Mouse (Mus musculus) embryonic stem cell, embryonic (primary cell): ENCODE results near the gene Htr1d.

Source experiments
- CTCF ChIA-PET, 4 experiments: fragments of 300-600 bp in 2 of 4; fragments of 350-600 bp in 2 of 4; sonication (Branson Sonifier 250); formaldehyde crosslinking; loops; one replicate each; lab custom pipeline; 2022; ENCODE audit warnings: inconsistent platforms in 2 of 4; lab: Charles Lee
- POLR2A ChIA-PET, 4 experiments: fragments of 300-600 bp in 2 of 4; fragments of 350-600 bp in 2 of 4; sonication (Branson Sonifier 250); formaldehyde crosslinking; loops; one replicate each; lab custom pipeline; 2022; ENCODE audit warnings: antibody characterized with exemption in 4 of 4, inconsistent platforms in 1 of 4; lab: Charles Lee

Gene Htr1d

DNA sequence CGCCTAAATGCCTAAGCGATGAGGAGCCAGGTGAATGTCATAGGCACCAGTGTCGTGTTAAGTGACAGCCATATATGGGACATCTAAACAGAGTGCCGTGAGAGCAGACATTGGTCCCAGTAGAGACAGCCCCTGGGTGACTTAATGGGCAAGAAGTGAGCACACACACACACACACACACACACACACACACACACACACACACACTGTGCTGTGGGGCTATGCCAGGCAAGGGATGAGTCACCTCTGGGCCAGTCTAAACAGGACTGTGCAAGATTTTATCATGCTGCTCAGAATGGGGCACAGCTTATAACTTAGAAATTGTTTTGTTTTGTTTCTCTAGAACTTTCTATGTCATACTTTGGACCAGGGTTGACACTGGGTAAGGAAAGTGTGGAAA lies 10.7 kb downstream of the Htr1d start:
- ChIA-PET POLR2A (interaction anchor here in 1 of 4 experiments (1.6 kb wide), 1 partner anchor 10 kb away, joined by 4 read pairs; no protein-coding TSS in a partner anchor), CTCF (interaction anchor here in 1 of 4 experiments (1.3 kb wide), 1 partner anchor 9 kb away, joined by 4 read pairs; no protein-coding TSS in a partner anchor)

DNA sequence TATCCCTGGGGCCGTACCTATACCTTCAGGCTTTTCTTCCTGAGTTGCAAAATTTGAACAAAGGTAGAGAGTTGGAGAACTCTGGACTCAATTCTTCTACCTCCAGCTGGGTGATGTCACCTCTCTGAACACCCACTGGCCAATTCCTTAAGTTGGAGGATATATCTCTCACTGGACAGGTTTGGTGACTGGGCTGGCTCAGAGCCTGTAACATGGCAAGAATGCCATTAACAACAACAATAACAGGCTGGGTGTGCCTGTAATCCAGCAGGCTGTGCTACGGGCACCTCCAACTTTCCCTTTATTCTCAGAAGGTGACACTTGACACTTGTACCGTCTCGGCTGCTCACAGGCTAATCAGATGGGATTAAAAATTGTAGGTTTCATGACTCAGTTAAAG lies 15.8 kb downstream of the Htr1d start:
- ChIA-PET CTCF (interaction anchor here in 1 of 4 experiments (0.6 kb wide), 1 partner anchor 34 kb away, joined by 7 read pairs; no protein-coding TSS in a partner anchor), POLR2A (interaction anchor here in 1 of 4 experiments (0.6 kb wide), 1 partner anchor 1145 kb away, joined by 5 read pairs; no protein-coding TSS in a partner anchor)

DNA sequence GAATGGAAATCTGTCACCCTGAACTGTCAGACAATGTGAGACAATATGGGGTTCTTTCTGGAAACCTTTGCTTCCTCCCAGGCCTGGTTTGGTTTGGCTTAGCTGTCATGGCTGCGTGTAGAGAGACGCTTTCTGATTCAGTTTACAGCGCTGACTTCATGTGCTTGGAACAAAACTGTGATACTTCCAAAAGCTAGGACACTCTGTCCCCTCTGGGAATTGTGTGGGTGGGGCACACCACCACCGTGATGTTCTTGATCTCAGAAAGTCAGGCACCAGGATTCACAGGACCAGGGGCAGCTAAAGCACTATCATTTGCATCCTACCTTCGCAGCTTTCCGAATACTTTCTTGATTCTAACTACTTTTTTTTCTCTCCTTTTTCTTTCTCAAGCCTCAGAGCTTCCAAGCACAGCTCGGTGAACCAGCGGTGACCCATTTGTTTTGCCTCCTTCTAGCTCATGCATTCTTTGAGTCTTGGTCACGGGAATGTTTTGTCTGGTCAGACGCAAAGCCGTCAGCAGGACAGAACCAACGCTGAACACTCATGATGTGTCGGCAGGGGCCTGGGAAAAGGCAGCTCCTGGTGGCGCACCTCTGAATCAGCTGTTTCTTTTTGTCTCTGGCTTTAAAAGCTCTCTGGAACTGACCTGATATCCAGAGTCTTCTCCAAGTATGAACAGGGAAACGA lies 18.2 kb downstream of the Htr1d start:
- POLR2A ChIA-PET: interaction anchor here in 3 of 4 experiments (0.5 to 1.5 kb wide), 8 partner anchors 16 to 209 kb away, joined by 3 to 5 read pairs (median 3); partner anchors contain the start of gene Luzp1 (in 1 of the 3)
- CTCF ChIA-PET: interaction anchor here in 3 of 4 experiments (0.5 to 1.2 kb wide), 6 partner anchors 11 to 181 kb away, joined by 3 to 10 read pairs (median 4); no protein-coding TSS in a partner anchor

DNA sequence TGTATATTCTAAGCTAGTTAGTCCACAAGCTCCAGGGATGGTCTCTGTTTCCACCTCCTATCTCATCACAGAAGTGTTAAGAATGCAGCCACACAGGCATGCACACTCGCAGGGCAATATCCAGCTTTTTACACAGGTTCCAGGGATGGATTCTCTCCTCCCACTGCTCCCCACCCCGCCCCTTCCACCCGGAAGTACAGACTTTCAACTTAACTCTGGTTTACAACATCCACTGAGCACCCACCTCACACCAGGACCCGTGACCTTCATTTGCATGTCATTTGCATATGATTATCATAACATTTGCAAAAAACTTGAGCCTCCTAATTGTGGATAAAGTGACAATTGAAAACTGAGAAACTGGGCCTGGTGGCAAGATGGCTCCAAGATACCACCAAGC lies 21.2 kb downstream of the Htr1d start:
- POLR2A ChIA-PET: interaction anchor here in 3 of 4 experiments (1.0 to 2.1 kb wide), 11 partner anchors 10 to 149 kb away, joined by 3 to 9 read pairs (median 4); partner anchors contain the start of gene 6030445D17Rik (in 1 of the 3)

DNA sequence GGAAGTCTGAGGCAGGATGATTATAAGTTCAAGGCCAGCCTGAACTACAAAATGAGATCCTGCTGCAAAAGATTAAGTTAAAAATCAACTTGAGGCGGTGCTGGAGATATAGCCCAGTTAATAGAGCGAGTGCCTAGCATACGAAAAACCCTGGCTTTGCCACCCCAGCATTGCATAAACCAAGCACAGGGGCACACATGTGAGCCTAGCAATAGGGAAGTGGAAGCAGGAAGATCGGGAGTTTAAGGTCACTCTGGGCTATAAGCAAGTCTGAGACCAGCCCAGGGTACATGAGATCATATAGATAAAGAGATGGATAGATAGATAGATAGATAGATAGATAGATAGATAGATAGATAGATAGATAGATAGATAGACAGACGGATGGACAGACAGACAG lies 26.5 kb downstream of the Htr1d start:
- POLR2A ChIA-PET: interaction anchor here in 2 of 4 experiments (0.6 to 2.2 kb wide), 5 partner anchors 11 to 142 kb away, joined by 3 to 15 read pairs (median 5); partner anchors contain the start of gene 6030445D17Rik (in 1 of the 2)
- CTCF ChIA-PET: interaction anchor here in 1 of 4 experiments (0.7 to 1.7 kb wide), 2 partner anchors 98 to 172 kb away, joined by 5 to 6 read pairs; no protein-coding TSS in a partner anchor

More for the DNA sequence above, 21.2 kb downstream of the Htr1d start:
- CTCF ChIA-PET: interaction anchor here in 3 of 4 experiments (0.5 to 1.7 kb wide), 3 partner anchors 20 to 639 kb away, joined by 3 to 7 read pairs (median 3); no protein-coding TSS in a partner anchor

DNA sequence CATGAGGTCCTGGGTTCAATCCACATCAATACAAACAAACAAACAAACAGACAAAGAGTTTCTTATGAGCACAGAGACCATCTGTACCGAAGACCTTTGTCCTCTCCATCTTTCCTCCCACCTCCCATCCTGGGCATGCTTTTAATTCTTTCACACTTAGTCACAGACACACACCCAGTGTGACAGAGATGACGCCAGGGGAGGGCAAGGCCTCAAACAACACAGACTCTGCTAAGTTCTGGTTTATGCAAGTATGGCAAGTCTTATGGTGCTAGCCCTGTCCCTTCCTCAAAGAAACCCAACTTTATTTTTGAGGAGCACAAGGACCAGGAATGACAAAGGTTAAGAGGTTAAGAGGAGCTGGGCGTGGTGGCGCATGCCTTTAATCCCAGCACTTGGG lies 26.9 kb downstream of the Htr1d start:
- ChIA-PET CTCF (interaction anchor here in 1 of 4 experiments (1.1 to 2.1 kb wide), 3 partner anchors 20 to 171 kb away, joined by 3 to 8 read pairs (median 6); no protein-coding TSS in a partner anchor), POLR2A (interaction anchor here in 3 of 4 experiments (0.6 to 2.2 kb wide), 6 partner anchors 11 to 155 kb away, joined by 3 to 15 read pairs (median 5); partner anchors contain the start of gene 6030445D17Rik (in 2 of the 3))

DNA sequence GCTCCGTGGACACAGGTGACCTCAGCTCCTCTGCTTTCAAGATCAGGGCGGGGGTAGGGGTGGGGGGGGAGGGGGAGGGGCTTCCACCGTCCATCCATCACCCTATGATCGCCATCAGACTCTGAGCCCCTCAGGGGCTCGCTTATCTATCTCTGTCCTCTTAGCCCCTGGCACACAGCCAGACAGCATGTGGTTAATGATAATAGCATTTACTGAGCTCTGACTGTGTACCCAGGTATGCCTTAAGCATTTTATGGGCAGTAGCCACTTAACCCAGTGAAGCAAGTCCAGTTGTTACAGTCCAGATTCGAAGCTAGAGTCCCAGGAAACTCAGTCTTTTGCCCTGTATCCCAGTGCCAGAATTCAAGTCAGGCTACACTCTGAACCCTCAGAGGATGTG lies 28.2 kb downstream of the Htr1d start:
- CTCF ChIA-PET: interaction anchor here in 3 of 4 experiments (0.6 to 2.1 kb wide), 7 partner anchors 10 to 377 kb away, joined by 3 to 8 read pairs (median 5); partner anchors contain the start of gene 6030445D17Rik (in 2 of the 3)
- POLR2A ChIA-PET: interaction anchor here in 3 of 4 experiments (0.6 to 2.2 kb wide), 19 partner anchors 8 to 912 kb away, joined by 3 to 15 read pairs (median 3); partner anchors contain the start of genes 6030445D17Rik (in 3 of the 3) and Rpl11 (in 1 of the 3)

DNA sequence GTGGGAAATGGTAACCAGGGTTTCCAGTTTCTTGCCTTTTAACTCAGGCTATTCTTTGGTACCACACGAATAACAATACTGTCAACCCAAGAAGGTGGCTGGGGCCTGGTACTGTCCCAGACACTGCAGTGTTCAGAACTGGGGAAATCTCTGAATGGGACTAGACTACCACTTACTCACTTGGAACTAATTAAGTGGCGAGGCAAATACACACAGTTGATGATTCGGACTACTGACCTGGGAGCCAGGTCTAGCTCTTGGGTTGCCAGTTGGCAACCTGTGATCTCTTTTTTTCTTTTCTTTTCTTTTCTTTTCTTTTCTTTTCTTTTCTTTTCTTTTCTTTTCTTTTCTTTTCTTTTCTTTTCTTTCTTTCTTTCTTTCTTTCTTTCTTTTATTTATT lies 29.0 kb downstream of the Htr1d start:
- ChIA-PET POLR2A (interaction anchor here in 2 of 4 experiments (0.8 to 2.2 kb wide), 8 partner anchors 9 to 153 kb away, joined by 3 to 15 read pairs (median 5); partner anchors contain the start of gene 6030445D17Rik (in 2 of the 2)), CTCF (interaction anchor here in 3 of 4 experiments (0.6 to 2.1 kb wide), 6 partner anchors 9 to 377 kb away, joined by 3 to 8 read pairs (median 4); partner anchors contain the start of gene 6030445D17Rik (in 1 of the 3))

DNA sequence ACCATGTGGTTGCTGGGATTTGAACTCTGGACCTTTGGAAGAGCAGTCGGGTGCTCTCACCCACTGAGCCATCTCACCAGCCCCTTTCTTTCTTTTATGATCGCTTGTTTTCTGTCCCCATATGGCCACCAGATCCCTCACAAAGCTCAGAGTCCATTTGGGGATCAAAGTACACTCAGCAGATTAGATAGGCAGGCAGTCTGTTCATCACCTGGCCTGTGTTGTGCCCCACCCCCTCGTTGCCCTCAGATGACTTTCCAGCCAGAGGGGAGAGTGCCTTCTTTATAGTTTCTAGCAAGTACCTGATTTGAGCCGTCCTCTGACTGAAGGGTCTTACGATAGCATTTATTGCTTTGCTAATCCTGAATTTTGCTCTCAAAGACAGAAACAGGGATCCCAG lies 29.5 kb downstream of the Htr1d start:
- POLR2A ChIA-PET: interaction anchor here in 1 of 4 experiments (1.4 to 1.9 kb wide), 3 partner anchors 9 to 24 kb away, joined by 3 to 9 read pairs (median 5); partner anchors contain the start of gene 6030445D17Rik
- CTCF ChIA-PET: interaction anchor here in 2 of 4 experiments (0.6 to 1.0 kb wide), 3 partner anchors 9 to 91 kb away, joined by 3 to 4 read pairs (median 4); partner anchors contain the start of gene 6030445D17Rik (in 1 of the 2)

DNA sequence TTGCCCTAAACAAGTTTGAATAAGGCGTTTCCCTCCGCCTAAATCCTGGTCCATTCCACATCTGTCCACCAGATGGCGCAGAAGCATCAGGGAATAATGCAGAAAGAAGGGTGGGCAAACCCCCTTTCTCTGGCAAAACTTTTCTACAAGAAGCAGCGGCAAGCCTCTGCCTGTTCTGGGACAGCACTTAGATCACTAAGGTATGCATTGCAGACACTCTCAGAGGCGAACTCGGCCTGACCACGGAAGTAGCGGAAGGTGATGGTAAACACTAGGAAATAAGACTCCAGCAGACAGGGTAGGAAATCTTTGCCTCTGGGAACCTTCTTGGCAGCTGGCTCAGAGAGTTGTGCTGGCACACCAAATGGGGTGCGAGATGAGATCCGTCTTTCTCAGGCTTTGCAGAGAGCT lies 31.5 kb downstream of the Htr1d start:
- ChIA-PET CTCF (interaction anchor here (0.5 to 2.3 kb wide), 24 partner anchors 9 to 1186 kb away, joined by 3 to 12 read pairs (median 4); partner anchors contain the start of genes Htr1d (in 1 of the 4), Lactbl1 (in 1 of the 4) and Luzp1 (in 1 of the 4)), POLR2A (interaction anchor here in 3 of 4 experiments (0.6 to 2.6 kb wide), 14 partner anchors 10 to 170 kb away, joined by 3 to 10 read pairs (median 4); partner anchors contain the start of gene Luzp1 (in 2 of the 3))

DNA sequence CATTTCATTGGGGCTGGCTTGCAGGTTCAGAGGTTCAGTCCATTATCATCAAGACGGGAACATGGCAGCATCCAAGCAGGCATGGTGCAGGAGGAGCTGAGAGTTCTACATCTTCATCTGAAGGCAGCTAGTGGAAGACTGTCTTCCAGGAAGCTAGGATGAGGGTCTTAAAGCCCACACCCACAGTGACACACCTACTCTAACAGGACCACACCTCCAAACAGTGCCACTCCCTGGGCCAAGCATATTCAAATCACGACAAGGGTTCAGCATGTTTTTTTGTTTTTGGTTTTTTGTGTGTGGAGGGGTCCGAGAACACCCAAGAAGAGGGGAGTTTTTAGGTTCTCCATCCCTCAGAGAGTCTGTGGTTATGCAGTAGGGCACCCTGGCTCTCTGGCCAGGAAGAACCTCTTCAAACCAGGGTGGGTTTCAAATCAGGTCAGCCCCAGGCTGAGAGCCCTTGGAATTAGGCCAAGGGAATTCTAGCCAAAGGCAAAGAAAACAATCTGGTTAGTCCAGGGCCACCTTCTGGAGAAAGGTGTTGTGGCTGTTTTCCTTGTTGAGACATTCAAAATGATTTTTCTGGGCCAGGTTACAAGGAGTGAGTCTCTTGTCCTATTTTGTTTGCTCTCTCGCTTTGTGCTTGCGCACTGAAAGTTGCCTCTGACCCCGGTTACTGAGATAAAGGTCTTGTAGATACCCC lies 33.3 kb downstream of the Htr1d start:
- ChIA-PET POLR2A (interaction anchor here in 1 of 4 experiments (1.2 to 9.7 kb wide), 4 partner anchors 13 to 276 kb away, joined by 3 to 128 read pairs (median 6); partner anchors contain the start of gene Luzp1), CTCF (interaction anchor here (0.7 to 2.1 kb wide), 7 partner anchors 70 to 815 kb away, joined by 3 to 11 read pairs (median 4); no protein-coding TSS in a partner anchor)

DNA sequence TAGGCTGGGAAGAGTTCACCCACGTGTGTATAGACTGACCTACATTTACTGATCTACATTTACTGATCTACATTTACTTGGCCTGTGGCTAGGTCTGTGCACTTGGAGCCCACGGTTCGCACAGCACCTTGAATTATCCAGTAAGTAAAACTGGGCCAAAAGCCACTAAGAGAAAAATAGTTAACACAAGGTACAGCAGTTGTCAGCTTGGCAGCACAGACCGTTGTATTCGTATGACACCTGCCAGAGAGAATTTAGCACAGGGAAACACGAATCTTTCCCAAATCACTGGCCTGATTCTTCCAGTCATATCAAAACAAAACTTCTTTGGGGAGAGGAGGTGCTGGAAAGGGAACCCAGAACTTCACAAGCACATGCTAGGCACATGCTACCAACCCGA lies 35.0 kb downstream of the Htr1d start:
- ChIA-PET CTCF (interaction anchor here in 1 of 4 experiments (1.7 to 2.2 kb wide), 2 partner anchors 28 to 51 kb away, joined by 7 to 8 read pairs; no protein-coding TSS in a partner anchor), POLR2A (interaction anchor here in 3 of 4 experiments (1.0 to 9.7 kb wide), 8 partner anchors 11 to 169 kb away, joined by 3 to 128 read pairs (median 5); partner anchors contain the start of gene Luzp1 (in 3 of the 3))

DNA sequence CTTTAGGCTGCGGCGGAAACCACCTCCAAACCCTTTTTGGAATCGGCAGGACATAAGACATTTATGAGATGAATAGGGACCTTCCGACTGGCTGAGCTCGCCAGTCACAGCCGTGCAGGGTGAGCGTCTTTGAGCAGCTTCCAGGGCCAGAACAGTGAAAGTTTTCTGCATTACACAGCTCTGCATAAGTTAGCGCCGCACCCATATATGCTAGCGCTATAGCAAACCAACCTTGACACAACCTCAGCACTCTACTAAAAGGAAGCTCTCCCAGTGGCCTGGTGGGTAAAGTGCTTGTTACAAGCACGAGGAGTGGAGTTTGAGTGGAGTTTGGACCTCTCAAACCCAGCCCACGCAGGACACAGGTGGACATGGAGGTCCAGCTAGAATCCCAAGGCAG lies 35.9 kb downstream of the Htr1d start:
- ChIA-PET CTCF (interaction anchor here in 3 of 4 experiments (0.5 to 2.2 kb wide), 9 partner anchors 10 to 330 kb away, joined by 3 to 8 read pairs (median 4); partner anchors contain the start of gene Luzp1 (in 1 of the 3)), POLR2A (interaction anchor here (0.6 to 9.7 kb wide), 22 partner anchors 8 to 1127 kb away, joined by 3 to 128 read pairs (median 4); partner anchors contain the start of genes Luzp1 (in 3 of the 4) and Hnrnpr (in 1 of the 4))

DNA sequence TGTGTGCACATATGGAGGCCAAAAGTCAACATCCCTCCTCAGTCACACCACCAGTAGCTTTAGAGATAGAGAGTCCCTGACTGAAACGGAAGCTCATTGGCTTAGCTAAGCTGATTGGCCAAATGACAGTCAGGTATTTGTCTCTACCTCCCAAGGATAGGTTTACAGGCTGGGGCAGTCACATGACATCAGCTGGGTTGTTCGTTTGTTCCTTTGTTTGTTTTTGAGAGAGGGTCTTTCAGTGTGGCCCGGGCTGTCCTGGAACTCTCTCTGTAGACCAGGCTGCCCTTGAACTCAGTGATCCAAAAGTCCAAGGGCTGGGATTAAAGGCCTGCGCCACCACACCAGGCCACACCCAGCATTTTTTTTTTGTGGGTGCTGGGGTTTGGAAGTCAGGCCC lies 37.9 kb downstream of the Htr1d start:
- POLR2A ChIA-PET: interaction anchor here in 3 of 4 experiments (0.5 to 9.7 kb wide), 50 partner anchors 8 to 417 kb away, joined by 3 to 128 read pairs (median 5); partner anchors contain the start of genes Luzp1 (in 2 of the 3), Htr1d (in 1 of the 3) and Kdm1a (in 1 of the 3)
- CTCF ChIA-PET: interaction anchor here (0.6 to 1.9 kb wide), 11 partner anchors 8 to 1818 kb away, joined by 3 to 5 read pairs (median 3); partner anchors contain the start of gene Luzp1 (in 1 of the 4)

DNA sequence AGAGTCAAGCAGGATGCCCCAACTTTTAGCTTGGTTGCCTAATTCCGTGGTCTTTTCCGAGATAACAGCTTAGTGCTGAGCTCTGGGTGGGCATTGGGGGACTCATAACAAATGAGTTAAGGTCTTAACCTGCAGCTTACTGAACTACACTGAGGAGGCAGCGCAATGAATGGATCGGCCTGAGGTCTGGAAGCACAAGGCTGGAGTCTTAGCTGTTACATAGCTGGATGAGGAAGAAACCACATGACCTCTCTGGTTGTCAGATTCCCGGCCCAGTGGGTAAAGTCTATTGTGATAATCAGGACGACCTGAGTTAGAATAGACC lies 38.4 kb downstream of the Htr1d start:
- POLR2A ChIA-PET: interaction anchor here (0.5 to 9.7 kb wide), 58 partner anchors 7 to 416 kb away, joined by 3 to 128 read pairs (median 5); partner anchors contain the start of genes Luzp1 (in 2 of the 4), Htr1d (in 1 of the 4) and Kdm1a (in 1 of the 4)
- CTCF ChIA-PET: interaction anchor here in 3 of 4 experiments (0.6 to 1.9 kb wide), 10 partner anchors 8 to 201 kb away, joined by 3 to 6 read pairs (median 3); partner anchors contain the start of gene Luzp1 (in 1 of the 3)
